Mouse (Mus musculus) frontal cortex, postnatal 14 days (tissue): Measurements from ENCODE around the gene Inf2.

Experiments used
- DNase-seq, 2 experiments: peaks; one replicate each; pipeline ENCODE4 v3.0.0; 2022; ENCODE audit warnings: low spot score in 2 of 2

The Inf2 gene

GRCm38 (mm10) chr12:112626455-112626854, 37.9 kb downstream of the Inf2 start:
- DNase-seq = no peak

DNA sequence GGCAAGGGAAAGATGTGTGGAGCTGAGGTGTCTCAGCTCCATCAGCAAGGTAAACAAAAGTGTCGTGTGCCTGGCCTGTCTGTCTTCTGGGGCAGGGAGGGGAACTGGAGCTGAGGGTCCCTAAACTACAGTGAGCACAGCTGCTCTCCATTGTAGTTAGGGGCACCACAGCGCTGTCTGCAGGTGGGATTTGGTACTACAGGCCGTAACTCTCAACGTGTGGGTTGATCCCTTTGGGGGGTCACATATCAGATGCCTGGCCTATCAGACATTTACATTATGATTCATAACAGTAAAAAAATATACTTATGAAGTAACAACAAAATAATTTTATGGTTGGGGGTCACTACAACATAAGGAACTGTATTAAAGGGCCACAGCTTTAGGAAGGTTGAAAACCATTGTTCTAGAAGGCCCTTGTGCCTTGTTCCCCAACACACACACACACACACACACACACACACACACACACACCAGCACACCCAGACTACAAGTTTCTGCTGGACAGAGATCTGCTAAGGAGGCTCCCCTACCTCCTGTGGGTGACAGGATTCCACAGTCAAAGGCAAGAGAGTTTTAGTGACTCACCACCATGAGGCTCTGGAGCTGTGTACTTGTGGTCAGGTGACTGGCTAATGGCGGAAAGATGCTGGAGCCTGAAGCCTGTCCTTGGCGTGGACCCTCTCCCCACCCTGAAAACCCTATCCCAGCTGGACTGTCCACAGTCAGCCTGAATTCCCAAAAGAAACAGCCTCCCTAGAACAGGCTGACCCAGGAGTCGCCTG, 38.7 kb downstream of the Inf2 start:
- DNase-seq = no peak

GRCm38 (mm10) chr12:112628197-112628596, 39.6 kb downstream of the Inf2 start:
- DNase-seq = no peak

GRCm38 (mm10) chr12:112628928-112629721, 40.5 kb downstream of the Inf2 start:
- peak in 1 of 2 experiments; percentile 34 for DNase-seq

GRCm38 (mm10) chr12:112630029-112630428, 41.4 kb downstream of the Inf2 start:
- DNase-seq = no peak

DNA sequence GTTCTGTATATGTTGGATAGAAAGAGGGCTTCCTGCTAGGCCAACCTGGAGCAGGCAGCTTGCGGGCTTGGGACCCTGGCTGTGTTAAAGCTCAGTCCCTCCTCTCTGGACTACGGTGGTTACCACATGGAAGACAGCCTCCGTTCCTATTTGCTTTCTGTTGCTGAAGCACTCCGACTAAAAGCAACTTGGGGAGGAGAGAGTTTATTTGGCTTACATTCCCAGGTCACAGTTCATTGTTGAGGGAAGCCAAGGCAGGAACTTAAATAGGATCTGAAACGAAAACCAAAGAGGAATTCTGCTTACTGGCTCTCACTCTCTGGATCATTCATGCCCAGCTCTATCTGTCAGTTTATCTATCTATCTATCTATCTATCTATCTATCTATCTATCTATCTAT, 42.2 kb downstream of the Inf2 start:
- DNase-seq = no peak

DNA sequence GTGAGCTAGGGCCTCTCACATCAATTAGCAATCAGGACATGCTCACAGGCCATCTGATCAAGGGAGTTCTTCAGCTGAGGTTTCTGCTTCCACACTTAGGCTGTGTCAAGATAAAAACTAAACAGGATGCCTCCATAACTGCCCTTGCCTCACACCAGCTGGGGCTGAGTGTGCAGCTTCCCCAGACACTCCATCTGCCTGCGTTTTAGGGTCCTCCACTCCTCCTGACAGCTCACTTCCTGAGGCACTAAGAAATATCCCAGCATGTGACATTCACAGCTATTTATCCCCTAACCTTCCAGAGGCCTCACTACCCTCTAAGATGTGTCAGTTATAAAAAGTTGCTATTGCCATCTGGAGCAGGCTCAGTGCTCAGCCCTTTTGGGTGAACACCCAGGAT, 42.9 kb downstream of the Inf2 start:
- no peak for DNase-seq

DNA sequence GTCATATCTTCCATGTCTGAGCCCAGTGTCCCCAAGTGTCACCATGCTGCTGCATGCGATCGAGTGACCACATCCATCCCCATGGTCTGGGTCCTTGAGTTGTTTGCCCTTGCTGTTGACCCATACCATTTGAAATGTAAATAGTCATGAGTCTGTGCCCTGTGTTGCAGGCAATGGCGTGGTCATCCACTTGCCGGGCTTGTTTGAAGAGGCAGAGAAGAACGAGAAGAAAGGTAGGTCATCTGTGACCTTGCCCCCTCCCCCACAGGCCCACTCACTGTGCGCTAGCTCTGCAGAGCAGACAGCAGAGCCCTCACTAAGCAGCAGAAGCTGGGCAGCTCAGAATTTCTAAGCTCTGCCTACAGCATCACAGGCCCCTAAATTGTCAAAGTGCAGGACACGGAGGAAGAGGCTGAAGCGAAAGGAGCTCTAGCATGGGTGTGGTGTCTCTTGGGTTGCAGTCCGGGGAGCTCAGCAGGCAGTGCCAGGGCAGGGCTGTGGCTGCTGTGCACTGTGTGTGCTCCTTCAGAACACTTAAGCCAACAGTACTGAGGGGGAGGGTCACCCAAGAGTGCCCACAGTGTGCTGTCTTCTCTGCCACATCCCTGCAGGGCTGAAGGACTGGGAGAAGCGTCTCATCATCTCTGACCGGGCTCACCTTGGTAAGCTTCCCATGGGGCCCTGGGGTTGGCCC, 43.6 kb downstream of the Inf2 start:
- DNase-seq = no peak

DNA sequence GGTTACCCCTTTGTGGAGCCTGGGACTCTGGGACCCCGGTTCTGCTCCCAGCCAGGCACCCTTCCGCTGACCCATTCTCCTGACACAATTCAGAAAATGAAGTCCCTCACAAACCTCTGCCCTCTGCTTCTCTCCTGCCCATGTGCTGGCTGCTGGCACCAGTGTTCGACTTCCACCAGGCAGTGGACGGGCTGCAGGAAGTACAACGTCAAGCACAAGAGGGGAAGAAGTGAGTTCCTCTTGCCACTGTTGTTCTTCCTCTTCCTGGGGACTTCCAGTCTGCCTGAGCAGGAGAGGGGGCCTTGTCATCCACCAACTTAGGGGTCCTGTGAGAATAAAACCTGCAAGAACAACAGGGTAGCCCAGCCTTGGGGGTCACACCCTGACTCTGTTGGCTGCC, 44.3 kb downstream of the Inf2 start:
- DNase-seq = no peak

DNA sequence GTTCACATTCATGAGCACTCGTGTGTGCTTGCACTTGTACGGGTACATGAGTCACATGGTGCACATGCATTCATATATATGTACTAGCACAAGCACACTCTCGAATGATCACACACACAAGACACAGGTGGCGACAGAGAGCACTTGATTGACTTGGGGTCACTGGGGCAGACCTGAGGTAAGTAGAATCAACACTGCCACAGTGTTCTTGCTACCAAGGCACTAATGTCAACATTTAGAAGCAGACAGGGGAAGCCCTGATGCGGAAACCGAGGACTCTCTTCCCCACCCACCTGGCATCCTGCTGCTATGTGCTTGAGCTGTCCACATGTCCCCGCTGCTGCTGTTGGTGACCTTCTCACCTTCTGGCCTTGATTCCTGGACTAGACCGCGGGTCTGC, 45.1 kb downstream of the Inf2 start:
- no peak for DNase-seq

DNA sequence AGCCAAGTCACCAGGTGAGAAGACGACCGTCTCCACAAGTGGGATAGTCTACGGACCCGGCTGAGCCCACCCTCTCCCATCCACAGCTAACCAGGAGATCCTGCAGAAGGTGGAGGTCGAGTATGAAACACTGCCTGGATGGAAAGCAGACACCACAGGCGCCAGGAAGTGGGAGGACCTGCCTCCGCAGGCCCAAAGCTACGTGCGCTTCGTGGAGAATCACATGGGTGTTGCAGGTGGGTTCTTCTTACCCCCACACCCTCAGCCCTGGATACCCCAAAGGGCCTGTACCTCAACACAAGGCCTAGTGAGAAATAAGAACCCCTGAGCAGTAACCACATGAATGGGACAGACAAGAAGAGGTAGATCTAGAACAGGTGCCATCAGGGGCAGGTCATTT, 50.9 kb downstream of the Inf2 start:
- no peak for DNase-seq

- DNase-seq = no peak
Measured at GRCm38 (mm10) chr12:112643126-112643525, 54.5 kb downstream of the Inf2 start.

DNA sequence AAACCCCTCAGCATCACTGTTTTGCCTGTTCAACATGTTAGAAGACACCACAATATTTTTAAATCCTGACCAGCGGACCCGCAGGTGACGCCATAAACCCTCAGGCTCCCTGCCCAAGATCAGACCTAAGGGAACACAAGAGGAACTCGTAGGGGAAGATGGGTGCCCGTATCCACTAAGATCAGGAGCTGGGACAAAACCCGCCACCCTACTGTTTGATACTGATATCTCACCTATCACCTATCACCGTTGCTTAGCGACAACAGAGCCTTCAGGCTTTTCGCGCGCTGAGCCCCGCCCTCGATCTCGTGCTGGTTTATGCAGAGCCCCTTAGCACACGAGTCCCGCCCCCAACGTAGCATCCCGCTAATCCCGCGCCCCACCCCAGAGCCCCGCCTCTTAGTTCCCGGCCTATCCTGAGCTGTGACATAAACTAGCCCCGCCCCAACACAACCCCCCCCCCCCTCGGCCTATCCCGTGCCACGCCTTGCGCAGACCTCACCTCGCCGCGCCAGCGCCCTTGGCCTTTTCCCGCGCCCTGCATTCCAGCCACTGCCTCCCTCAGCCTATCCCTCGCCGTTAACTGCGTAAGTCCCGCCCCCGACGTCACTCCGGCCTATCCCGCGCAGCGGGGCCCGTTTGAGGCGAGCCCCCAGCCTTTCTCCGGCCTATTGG, 55.7 kb downstream of the Inf2 start, which contains the start of gene Siva1:
Siva1 (plus strand) TSS at position 500 of the 675 bp plus-strand sequence.
- DNase-seq = peak; percentile 96 to 97

DNA sequence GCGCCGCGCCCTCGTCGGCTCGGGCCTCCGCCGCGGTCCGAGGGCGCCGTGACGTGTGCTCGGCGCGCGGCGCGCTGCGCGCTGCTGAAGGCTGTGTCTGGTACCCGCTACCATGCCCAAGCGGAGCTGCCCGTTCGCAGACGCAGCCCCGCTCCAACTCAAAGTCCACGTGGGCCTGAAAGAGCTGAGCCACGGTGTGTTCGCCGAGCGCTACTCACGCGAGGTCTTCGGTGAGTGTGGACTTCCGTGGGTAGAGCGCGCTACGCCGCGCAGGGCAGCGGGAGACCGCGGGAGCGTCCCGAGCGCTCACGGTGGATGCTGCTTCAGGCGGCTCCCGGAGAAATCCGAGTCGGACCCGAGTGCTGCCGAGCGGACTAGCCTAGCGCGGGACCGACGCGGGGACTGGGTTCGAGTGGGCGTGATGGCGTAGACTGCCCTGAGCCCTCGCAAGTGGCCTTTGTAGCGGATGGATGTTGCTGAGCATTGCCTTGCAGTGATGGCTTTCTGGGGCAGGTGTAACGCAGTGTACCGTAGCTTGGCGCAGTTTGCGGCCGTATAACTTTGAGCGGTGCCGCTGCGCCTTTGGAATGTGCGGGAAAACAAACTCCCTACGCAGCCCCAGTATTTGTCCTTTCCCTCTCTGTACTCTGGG, 56.4 kb downstream of the Inf2 start:
- no peak for DNase-seq

DNA sequence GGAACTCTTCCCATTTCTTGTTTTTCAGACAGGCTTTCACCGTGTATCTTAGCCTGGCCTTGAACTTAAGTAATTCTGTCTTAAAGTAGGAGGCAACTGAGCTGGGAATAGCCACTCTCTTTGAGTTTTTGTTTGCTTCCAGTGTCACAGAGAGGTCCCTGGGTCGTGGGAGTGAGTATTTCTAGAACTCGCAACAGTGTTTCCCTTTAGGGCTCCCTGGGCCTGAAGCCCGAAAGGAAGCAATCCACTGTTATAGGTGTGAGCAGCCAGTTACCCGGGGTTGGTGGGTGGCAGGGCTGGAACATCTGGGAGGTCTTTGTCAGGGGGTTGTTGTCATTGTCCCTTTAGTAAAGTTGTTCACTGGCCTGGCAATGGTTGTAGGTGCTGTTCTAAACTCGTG, 57.6 kb downstream of the Inf2 start:
- no peak for DNase-seq

- DNase-seq = no peak
Measured at GRCm38 (mm10) chr12:112648081-112648480, 59.5 kb downstream of the Inf2 start.

DNA sequence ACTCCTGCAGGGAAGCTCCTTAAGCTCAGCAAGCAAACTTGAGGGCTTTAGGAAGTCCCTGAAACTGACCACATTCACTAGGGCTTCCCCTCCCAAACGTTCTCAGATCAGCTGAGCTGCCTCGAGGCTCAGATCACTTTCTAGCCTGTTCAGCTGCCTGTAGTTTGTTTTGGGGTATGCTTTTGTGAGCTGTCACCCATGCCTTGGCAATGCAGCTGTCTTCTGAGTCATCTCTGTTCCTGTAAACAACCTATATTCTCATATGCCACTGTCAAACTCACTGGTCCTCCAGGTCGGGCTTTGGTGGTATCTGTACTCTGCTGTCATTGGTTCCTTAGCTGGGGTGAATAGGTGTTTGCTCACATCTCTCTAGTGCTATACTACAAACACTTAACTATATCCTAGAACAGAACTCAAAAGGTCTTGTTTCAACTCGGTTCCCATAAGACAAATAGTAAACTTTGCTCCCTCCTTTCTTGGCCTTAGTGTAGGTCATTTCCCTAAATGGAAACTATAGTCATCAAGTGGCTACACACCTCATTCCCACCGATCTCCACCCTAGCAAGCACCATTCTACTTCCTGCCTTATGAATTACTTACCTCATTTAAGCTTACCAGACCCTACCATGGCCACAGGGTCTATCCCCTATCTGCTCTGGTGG, 63.3 kb downstream of the Inf2 start:
- DNase-seq = no peak

DNA sequence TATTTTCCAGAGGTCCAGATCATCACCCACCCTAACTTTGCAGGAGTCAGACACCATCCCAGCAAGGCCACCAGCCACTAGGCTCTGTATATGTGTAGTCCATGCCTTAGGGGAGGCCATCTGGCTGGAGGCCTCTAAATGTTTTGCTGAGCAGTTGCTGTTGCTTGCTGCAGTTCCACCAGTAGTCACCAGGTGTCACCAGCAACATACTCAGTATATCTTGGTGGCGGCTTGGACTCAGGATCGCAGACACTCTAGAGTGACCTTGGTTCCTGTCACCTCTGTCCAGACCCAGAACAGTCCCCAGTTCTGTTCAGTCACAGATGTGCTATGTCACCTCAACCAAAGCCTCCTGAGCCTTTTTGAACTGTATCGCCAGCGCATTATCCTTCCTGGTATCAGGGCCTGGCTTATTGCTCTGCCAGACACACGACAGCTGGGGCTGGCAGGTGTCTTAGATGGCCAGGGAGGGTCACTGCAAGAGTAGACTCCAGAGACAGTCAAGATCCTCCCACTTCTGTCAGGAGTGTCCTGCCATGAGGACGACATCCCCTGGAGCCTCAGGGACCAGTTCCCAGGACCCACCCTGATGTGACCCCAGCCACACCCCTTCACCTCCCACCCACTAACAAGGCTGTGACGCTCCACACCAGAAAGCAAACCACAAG, 64.7 kb downstream of the Inf2 start:
- DNase-seq = peak; percentile 75 to 85

DNA sequence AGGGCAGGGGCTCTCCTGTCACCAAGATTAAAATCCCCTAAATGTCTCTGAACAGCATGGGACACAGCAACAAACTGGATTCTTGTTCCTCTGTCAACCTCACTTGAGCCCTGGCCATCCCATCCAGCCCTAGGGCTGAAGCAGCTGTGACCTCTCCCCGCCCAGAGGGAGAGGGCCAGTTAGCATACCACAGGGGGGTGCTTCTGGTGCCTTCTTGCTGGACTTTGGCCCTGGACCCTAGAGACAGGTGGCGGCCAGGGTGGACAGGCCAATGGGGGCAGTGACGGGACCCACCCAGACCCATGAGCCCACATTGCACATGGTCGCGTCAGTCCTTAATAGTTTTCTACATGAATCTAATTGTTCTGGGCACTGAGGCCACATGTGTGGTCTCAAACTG, 65.5 kb downstream of the Inf2 start:
- DNase-seq = no peak

- no peak for DNase-seq
Measured at GRCm38 (mm10) chr12:112658619-112659018, 70.0 kb downstream of the Inf2 start.
